Mouse (Mus musculus): ENCODE results near the gene Gm5134. TPM values are rescaled to one million over a fixed set of nuclear protein-coding genes. Genes with fewer than 3 reads are reported as not detected.

Gene Gm5134
- total and polyA plus RNA-seq, 3 experiments: 0.40 to 1.6 (median 1.0) TPM

- TF ChIP-seq POLR2AphosphoS2 (IDR thresholded peaks at IDR 0.05; ENCODE audit: low read depth, low read length) (no peak), BHLHE40 (IDR thresholded peaks at IDR 0.05; ENCODE audit: low read depth, low read length) (peak; percentile 31; the same call in 1 of the 2 replicates), KAT2A (IDR thresholded peaks at IDR 0.05; ENCODE audit: insufficient replicate concordance, low read length) (no peak), RCOR1 (conservative IDR thresholded peaks at IDR 0.05; ENCODE audit: low read depth, low read length) (no peak), MEF2A (IDR thresholded peaks at IDR 0.05; ENCODE audit: borderline replicate concordance, low read depth, low read length) (no peak), PAX5 (IDR thresholded peaks at IDR 0.05; ENCODE audit: low read length) (no peak)
These were observed 6.2 kb upstream of the Gm5134 start (continued) for GRCm38 (mm10) chr10:75948079-75948478.

DNA sequence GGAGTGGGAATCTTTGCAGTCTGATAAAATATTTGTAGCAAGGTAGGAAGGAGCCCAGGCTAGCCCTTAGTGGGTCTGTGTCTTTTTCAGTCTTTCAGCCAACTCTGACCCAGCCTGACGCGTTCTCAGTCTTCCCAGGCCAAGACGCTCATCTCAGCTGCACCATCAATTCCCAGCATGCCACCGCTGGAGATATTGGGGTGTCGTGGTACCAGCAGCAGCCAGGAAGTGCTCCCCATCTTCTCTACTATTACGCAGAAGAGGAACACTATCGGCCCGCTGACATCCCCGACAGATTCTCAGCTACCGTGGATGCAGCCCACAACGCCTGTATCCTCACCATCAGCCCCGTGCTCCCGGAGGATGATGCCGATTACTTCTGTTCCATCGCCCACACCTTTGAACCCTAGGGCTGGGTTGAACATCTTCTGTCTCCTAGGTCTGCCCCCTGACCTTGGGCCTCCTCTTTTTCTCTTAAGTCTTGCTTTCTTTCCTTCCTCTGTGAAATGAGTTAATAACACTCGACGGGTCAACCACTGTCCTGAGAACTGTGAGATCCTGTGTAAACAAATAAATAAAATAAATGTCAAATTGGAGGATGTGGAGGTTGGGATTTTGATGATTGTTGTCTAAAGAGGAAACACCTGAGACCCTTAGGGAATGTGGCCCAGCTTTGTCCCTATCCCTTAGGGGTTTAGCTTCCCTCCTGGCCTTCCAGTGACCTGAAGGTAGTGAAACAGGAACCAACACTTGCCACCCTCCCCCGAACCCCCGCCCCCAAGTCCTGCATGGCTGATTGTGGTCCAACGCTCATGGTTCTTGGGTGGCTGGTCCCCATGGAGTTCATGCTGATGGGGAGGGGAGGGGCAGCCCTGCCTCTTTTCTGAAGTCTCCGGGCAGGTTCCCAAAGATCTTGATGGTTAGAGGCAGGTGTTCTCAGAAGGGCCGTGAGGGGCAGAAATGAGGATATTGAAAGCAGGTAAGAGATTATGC lies 5.0 kb upstream of the Gm5134 start:
- H3K4me3 ChIP-seq (replicated peaks in 1 of 3; ENCODE audit: low read depth in 2 of 3, low read length in 2 of 3, poor library complexity in 1 of 3): peak overlapping the region; percentile 11 to 55 (median 19)
- H3K4me1 ChIP-seq (ENCODE audit: control insufficient read depth in 1 of 2, insufficient read depth in 2 of 2): peaks cover 30 to 48% of the 10 kb centered on the region in 2 experiments
- TF ChIP-seq SMC3 (IDR thresholded peaks at IDR 0.05; ENCODE audit: low read depth, low read length) (peak; percentile 32; the same call in 1 of the 2 replicates), MAFK (IDR thresholded peaks at IDR 0.05; ENCODE audit: insufficient replicate concordance, low read length) (0 out of 2 replicates have a peak, but pooled peaks have one; percentile 25), PAX5 (IDR thresholded peaks at IDR 0.05; ENCODE audit: low read length) (no peak), KAT2A (IDR thresholded peaks at IDR 0.05; ENCODE audit: insufficient replicate concordance, low read length) (peak; percentile 59; the same call in 1 of the 2 replicates), MAX (IDR thresholded peaks at IDR 0.05; ENCODE audit: low read length) (0 out of 2 replicates have a peak, but pooled peaks have one; percentile 25), IRF4 (IDR thresholded peaks at IDR 0.05; ENCODE audit: low read depth, low read length) (peak; percentile 87), MXI1 (IDR thresholded peaks at IDR 0.05; ENCODE audit: low read depth, low read length) (peak; percentile 52; the same call in 1 of the 2 replicates), HCFC1 (IDR thresholded peaks at IDR 0.05; ENCODE audit: low read depth, low read length) (peak; percentile 33; the same call in 1 of the 2 replicates), SIN3A (IDR thresholded peaks at IDR 0.05; ENCODE audit: low read length) (peak; percentile 62; the same call in 1 of the 2 replicates), USF1 (IDR thresholded peaks at IDR 0.05; ENCODE audit: low read depth, low read length) (no peak), BHLHE40 (IDR thresholded peaks at IDR 0.05; ENCODE audit: low read depth, low read length) (peak; percentile 55), ETS1 (conservative IDR thresholded peaks at IDR 0.05; ENCODE audit: low read depth, low read length) (peak; percentile 55; the same call in 1 of the 2 replicates), EP300 (IDR thresholded peaks at IDR 0.05; ENCODE audit: low read length) (peak; percentile 77), NRF1 (IDR thresholded peaks at IDR 0.05; ENCODE audit: low read depth, low read length) (no peak), NELFE (IDR thresholded peaks at IDR 0.05; ENCODE audit: low read depth, low read length) (no peak), MAZ (IDR thresholded peaks at IDR 0.05; ENCODE audit: low read depth, low read length) (peak; percentile 97), MEF2A (IDR thresholded peaks at IDR 0.05; ENCODE audit: borderline replicate concordance, low read depth, low read length) (peak; percentile 73), RAD21 (IDR thresholded peaks at IDR 0.05; ENCODE audit: low read depth, low read length) (no peak), MYC (IDR thresholded peaks at IDR 0.05; ENCODE audit: low read depth, low read length) (peak; percentile 72; the same call in 1 of the 2 replicates), ZMIZ1 (IDR thresholded peaks at IDR 0.05; ENCODE audit: low read depth, low read length) (0 out of 2 replicates have a peak, but pooled peaks have one; percentile 15), TCF12 (IDR thresholded peaks at IDR 0.05; ENCODE audit: low read depth, low read length) (peak; percentile 75), CHD2 (IDR thresholded peaks at IDR 0.05; ENCODE audit: low read length) (peak; percentile 72)
- peak overlapping the region; percentile 4; the same call in 1 of the 2 replicates for H3K9ac ChIP-seq (ENCODE audit: insufficient read depth, low read depth)
- H3K9me3 ChIP-seq (replicated peaks; ENCODE audit: low read length): no peaks in the 10 kb centered on the region
- dilution Hi-C loops (cut with MboI; ENCODE audit: extremely low pct_ligation_motif_present, extremely low pct_unique_long_range_greater_than_20kb, low sequenced_read_pairs) (no loop called here), in situ Hi-C loops (cut with MboI; ENCODE audit: low pct_ligation_motif_present, low pct_unique_long_range_greater_than_20kb, low sequenced_read_pairs) (loop anchor here (5.0 to 25.0 kb wide), 3 partner anchors 65 to 362 kb away; partner anchors contain the start of gene Ggt5)
- H3K27ac ChIP-seq (ENCODE audit: insufficient read depth, low read depth): peak overlapping the region; percentile 55
- DNase-seq (ENCODE audit: extremely low read depth): peak; percentile 89
- H3K79me2 ChIP-seq (replicated peaks; ENCODE audit: control insufficient read depth, extremely low read depth, insufficient read depth, poor library complexity, severe bottlenecking): no peaks in the 10 kb centered on the region
- H3K4me2 ChIP-seq (ENCODE audit: insufficient read depth, low read depth, poor library complexity, severe bottlenecking): peak overlapping the region; percentile 85
- H3K27me3 ChIP-seq (replicated peaks): no peaks in the 10 kb centered on the region
- no peaks in the 10 kb centered on the region for H3K36me3 ChIP-seq (replicated peaks in 1 of 2; ENCODE audit: control insufficient read depth in 1 of 2, insufficient read depth in 1 of 2, low read length in 1 of 2)

Measured in CH12.LX (cell line).